Mouse (Mus musculus) forebrain, postnatal 0 days (tissue): ENCODE measurements around the gene Hps1. TPM values are rescaled to one million over a fixed set of nuclear protein-coding genes. Genes with fewer than 3 reads are reported as not detected.

Experiments used
- ATAC-seq: fragments of 200-750 bp; cut with Nextera tagmentation; 2 replicates; pipeline ENCODE4 v1.8.0; 2017; ENCODE audit warnings: mild to moderate bottlenecking, moderate library complexity
- DNase-seq: peaks from one replicate; pipeline ENCODE4 v3.0.0-alpha.2; 2015
- H3K27ac ChIP-seq: fragments of 300-500 bp; sonication (generic); 2 replicates; pipeline ENCODE4 v1.5.1; 2014; ENCODE audit warnings: low read depth, mild to moderate bottlenecking, antibody characterized with exemption, low read length, moderate library complexity, mixed read lengths
- H3K27me3 ChIP-seq: fragments of 300-500 bp; sonication (generic); 2 replicates; pipeline ENCODE4 v1.6.1; 2014; ENCODE audit warnings: mild to moderate bottlenecking, low read length, mixed read lengths; ENCODE audit not compliant: insufficient read depth
- H3K36me3 ChIP-seq: fragments of 300-500 bp; sonication (generic); 2 replicates; pipeline ENCODE4 v1.6.1; 2014; ENCODE audit warnings: mild to moderate bottlenecking, moderate library complexity; ENCODE audit not compliant: insufficient read depth
- H3K4me1 ChIP-seq: fragments of 300-500 bp; sonication (generic); 2 replicates; pipeline ENCODE4 v1.6.1; 2014; ENCODE audit warnings: antibody characterized with exemption; ENCODE audit not compliant: insufficient read depth
- H3K4me2 ChIP-seq: fragments of 300-500 bp; sonication (generic); 2 replicates; pipeline ENCODE4 v1.6.1; 2014; ENCODE audit warnings: low read depth, mild to moderate bottlenecking, moderate library complexity
- H3K4me3 ChIP-seq: fragments of 300-500 bp; sonication (generic); 2 replicates; pipeline ENCODE4 v1.5.1; 2014; ENCODE audit warnings: low read depth, low read length, mixed read lengths
- H3K9ac ChIP-seq: fragments of 300-500 bp; sonication (generic); 2 replicates; pipeline ENCODE4 v1.6.1; 2014; ENCODE audit warnings: mild to moderate bottlenecking
- H3K9me3 ChIP-seq: fragments of 300-500 bp; sonication (generic); 2 replicates; pipeline ENCODE4 v1.6.1; 2016; ENCODE audit warnings: low read length
- CTCF ChIP-seq: sonication (generic); IDR thresholded peaks from 2 replicates; pipeline ENCODE4 v1.5.1; 2016; ENCODE audit warnings: antibody characterized with exemption, control low read depth, low read depth
- WGBS: fragments of 180-500 bp; shearing (Covaris S2); extraction: QIAGEN DNeasy Blood & Tissue Kit; methylation state at CpG from one replicate; pipeline ENCODE4 v1.1.7; 2014; 5-methylcytosine and 5-hydroxymethylcytosine counted together
- polyA plus RNA-seq: library from polyadenylated mRNA; unstranded; fragments of >200 nt; fragmentation: Nextera tagmentation; extraction: Ambion mirVana; gene quantifications from 2 replicates; pipeline ENCODE4 v1.2.1, GENCODE M21; 2015
- total RNA-seq: library from RNA; depleted of rRNA; stranded (reverse); fragments of >200 nt; gene quantifications from 2 replicates; pipeline ENCODE4 v1.2.3, GENCODE M21; 2014

The Hps1 gene
- total and polyA plus RNA-seq, 2 experiments from 2014 or later = 14.3 to 25.2 TPM

DNA sequence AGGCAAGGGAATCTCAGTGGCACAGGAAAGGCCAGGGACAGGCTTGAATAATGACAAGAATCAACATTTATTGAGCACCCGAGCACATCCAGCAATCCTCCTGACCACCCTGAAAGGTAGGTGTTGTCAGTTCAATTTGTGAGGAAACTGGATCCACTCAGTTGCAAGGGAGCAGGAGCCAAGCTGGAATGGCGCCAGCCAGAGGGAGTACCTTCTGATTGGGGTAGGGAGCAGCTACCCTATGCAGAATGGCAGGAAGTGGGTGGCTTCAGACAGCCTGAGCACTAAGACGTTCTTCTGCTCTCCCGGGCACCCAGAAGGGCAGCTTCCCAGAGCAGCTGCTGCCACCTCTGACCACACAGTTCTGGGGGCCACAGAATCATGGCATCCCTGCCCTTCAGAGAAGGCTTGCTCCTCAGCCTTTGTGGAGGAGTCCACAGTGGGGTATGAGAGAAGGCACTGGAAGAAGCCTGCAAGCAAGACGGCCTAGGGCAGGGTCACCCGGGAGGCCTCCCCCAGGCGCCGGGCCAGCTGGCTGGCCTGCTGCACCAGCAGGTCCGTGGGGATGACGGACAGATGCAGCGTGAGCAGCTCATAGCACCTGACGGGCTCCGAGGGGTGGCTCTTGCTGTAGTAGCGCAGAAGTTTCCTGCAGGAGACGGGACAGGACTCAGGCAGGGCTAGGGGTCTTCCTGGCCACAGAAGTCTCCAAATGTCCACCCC is 24.5 kb downstream of the Hps1 start:
- H3K4me2 ChIP-seq = no peak overlapping the region
- no peak overlapping the region for H3K4me3 ChIP-seq
- H3K9me3 ChIP-seq = no peaks in the 10 kb centered on the region
- no peaks in the 10 kb centered on the region for H3K36me3 ChIP-seq
- no peak for TF ChIP-seq CTCF
- H3K9ac ChIP-seq = no peak overlapping the region
- WGBS = 65% methylated on average over 15 of the region's 15 CpGs
- DNase-seq (no peak), ATAC-seq (no peak)
- H3K27ac ChIP-seq = no peak overlapping the region
- peaks cover 9% of the 10 kb centered on the region; the same call in 1 of the 2 replicates for H3K4me1 ChIP-seq
- H3K27me3 ChIP-seq = no peaks in the 10 kb centered on the region

DNA sequence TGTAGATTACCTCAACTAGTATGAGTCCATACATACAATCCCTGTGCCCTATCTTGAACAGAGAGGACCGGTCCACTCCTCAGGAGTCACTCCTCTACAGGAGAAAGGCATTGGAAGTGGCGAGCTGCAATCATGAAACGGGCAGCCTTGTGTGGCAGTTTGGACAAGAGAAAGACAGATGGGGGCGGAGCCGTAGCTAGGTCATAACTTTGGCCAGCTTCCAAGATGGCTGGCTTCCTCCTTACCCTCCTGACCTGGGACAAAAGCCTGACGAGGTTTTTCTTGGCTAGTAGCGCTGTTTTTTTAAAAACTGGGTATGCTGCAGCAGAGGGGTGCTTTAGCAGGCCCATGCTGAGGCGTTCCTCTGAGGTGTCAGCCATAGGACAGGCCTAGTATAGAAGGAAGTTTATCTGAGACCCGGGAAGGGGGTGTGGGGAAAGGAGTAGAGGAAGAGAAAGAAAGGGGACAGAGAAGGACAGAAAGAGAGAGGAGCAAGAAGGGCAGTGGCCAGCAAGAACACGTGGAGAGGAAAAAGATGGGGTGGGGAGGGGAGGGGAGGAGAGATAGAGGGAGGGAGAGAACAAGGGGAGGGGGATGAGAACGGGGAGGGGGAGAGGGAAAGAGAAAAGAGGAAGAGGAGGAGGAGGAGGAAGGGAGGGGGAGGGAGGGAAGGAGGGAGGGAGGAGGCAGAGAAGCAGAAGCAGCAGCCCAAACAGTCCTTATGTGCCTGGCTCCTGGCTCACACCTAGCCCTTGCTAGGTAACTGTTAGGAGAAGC is 26.4 kb downstream of the Hps1 start:
- TF ChIP-seq CTCF = no peak
- peak overlapping the region; percentile 47 for H3K4me2 ChIP-seq
- no peaks in the 10 kb centered on the region for H3K36me3 ChIP-seq
- 18% methylated on average over 11 of the region's 11 CpGs for WGBS
- ATAC-seq (no peak), DNase-seq (peak; percentile 48)
- H3K9me3 ChIP-seq = no peaks in the 10 kb centered on the region
- no peak overlapping the region for H3K27ac ChIP-seq
- H3K9ac ChIP-seq = no peak overlapping the region
- no peak overlapping the region for H3K4me3 ChIP-seq
- H3K27me3 ChIP-seq = no peaks in the 10 kb centered on the region
- H3K4me1 ChIP-seq = peaks cover 9% of the 10 kb centered on the region; the same call in 1 of the 2 replicates

DNA sequence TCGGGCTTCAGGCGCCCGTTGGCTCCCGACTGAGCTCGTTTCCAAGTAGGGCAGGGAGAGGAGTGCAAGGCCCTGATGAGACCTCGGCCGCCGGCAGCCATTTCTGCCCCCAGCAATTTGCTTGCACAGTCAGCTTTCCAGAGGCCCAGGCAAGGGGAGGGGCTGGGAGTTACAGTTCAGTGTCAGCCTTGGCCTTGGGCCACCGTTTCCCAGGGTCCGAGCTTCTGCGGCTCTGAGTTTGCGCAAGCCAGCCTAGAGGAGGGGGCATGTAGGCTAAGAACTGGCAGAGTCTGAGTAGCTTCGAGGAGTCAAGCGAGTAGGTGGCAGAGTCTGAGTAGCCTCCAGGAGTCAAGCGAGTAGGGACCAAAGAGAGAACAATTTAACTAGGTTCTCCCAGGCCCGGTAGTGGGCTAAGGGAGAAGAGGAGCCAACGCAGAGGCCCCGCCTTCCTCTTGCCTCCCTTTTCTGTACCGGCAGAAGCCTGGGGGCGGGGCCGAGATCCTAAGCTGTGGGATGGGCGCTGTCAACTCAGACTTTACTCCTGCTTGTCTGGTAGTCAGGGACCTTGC is 27.3 kb downstream of the Hps1 start, which contains the start of gene Pyroxd2:
Pyroxd2 (minus strand) TSS at position 413 of the 569 bp plus-strand sequence.
- peaks cover 9% of the 10 kb centered on the region; the same call in 1 of the 2 replicates for H3K4me1 ChIP-seq
- H3K9ac ChIP-seq = peak within 1 kb of the TSS; percentile 45; the same call in 1 of the 2 replicates
- ATAC-seq (peak; percentile 86), DNase-seq (peak; percentile 81)
- H3K4me3 ChIP-seq = peak within 1 kb of the TSS; percentile 21
- H3K4me2 ChIP-seq = peak within 1 kb of the TSS; percentile 47
- no peak for TF ChIP-seq CTCF
- peak within 1 kb of the TSS; percentile 42; the same call in 1 of the 2 replicates for H3K27ac ChIP-seq
- H3K36me3 ChIP-seq = no peaks in the 10 kb centered on the region
- H3K27me3 ChIP-seq = no peaks in the 10 kb centered on the region
- no peaks in the 10 kb centered on the region for H3K9me3 ChIP-seq
- 6% methylated on average over 22 of the region's 22 CpGs for WGBS

DNA sequence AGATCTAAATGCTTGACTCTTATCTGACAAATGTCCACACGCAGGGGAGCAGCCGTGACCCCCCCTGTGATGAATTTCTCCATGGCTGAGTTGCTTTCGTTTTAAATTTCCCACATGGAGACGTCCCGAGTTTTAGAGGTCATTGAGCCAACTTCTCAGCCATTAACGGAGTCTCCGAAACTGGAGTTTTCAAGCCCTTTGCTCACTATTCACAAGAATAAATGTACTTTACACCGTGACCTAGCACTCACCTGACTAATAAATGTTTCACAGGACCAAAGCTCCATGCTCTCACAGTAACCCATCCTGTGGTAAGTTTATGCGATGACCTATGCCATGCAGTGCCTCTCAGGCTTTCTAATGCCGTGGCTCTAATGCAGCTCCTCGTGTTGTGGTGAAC is 29.6 kb downstream of the Hps1 start:
- no peak for DNase-seq
- TF ChIP-seq CTCF = no peak
- Histone ChIP-seq H3K9me3 (no peaks in the 10 kb centered on the region), H3K27ac (no peak overlapping the region), H3K4me1 (peaks cover 9% of the 10 kb centered on the region; the same call in 1 of the 2 replicates), H3K9ac (no peak overlapping the region), H3K4me3 (no peak overlapping the region), H3K4me2 (no peak overlapping the region), H3K27me3 (no peaks in the 10 kb centered on the region), H3K36me3 (no peaks in the 10 kb centered on the region)
- no peak for ATAC-seq
- 85% methylated on average over 11 of the region's 11 CpGs for WGBS

DNA sequence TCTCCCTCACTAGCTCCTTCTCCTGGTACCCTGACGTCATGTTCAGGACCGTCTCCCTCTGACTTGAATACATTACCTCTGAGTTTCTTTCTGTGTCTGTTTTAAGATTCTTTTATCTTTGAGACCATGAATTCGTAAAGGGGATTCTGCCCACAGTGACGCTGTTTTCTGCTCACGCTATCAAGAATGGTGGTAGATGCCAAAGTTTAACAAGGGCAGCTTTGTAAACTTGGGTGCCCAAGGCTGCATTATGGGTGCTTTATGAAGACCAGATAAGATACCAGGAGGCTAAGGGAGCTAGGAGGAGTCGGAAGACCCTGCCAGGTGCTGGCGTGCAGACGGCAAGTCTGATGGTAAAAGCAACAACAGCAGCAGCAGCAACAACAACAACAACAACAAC is 33.1 kb downstream of the Hps1 start:
- H3K4me1 ChIP-seq = peaks cover 8% of the 10 kb centered on the region
- DNase-seq = no peak
- no peaks in the 10 kb centered on the region for H3K36me3 ChIP-seq
- H3K9me3 ChIP-seq = no peaks in the 10 kb centered on the region
- H3K4me3 ChIP-seq = no peak overlapping the region
- H3K27ac ChIP-seq = no peak overlapping the region
- H3K4me2 ChIP-seq = no peak overlapping the region
- no peak for TF ChIP-seq CTCF
- 88% methylated on average over 8 of the region's 8 CpGs for WGBS
- H3K9ac ChIP-seq = no peak overlapping the region
- no peaks in the 10 kb centered on the region for H3K27me3 ChIP-seq
- no peak for ATAC-seq

DNA sequence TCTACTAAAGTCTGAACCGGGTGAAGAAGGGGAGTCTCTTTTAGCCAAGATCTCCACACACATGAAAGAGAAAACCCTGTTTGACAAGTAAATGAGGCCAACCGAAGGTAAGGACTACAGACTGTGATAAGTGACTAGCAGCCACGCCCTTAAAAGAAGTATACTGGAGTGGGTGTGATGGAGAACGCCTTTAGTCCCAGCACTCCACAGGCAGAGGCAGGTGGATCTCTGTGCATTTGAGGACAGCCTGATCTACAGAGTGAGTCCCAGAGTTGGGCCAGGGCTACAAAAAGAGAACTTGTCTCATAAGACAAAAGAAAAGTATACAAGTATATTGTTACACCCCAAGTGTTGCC is 33.9 kb downstream of the Hps1 start:
- DNase-seq (no peak), ATAC-seq (no peak)
- 69% methylated on average over 4 of the region's 4 CpGs for WGBS
- Histone ChIP-seq H3K36me3 (no peaks in the 10 kb centered on the region), H3K4me2 (no peak overlapping the region), H3K27ac (no peak overlapping the region), H3K4me3 (no peak overlapping the region), H3K9ac (no peak overlapping the region), H3K4me1 (peaks cover 6% of the 10 kb centered on the region), H3K9me3 (no peaks in the 10 kb centered on the region), H3K27me3 (no peaks in the 10 kb centered on the region)
- TF ChIP-seq CTCF = no peak
